Mouse (Mus musculus): Measurements from ENCODE around the gene Rasgrf1.
"Not testable (repeated sequence)": the region's sequence is repeated elsewhere in the genome, so short reads cannot be mapped to it uniquely, and the experiment has no call there.

Rasgrf1 gene

GRCm38 (mm10) chr9:90036313-90036712 lies 126.6 kb downstream of the Rasgrf1 start:
- no peak for DNase-seq (ENCODE audit: low read depth, low spot score)

GRCm38 (mm10) chr9:90038535-90038934 lies 128.8 kb downstream of the Rasgrf1 start:
- DNase-seq (ENCODE audit: low read depth, low spot score) = no peak

- no peak for DNase-seq (ENCODE audit: low read depth, low spot score)
Measured at GRCm38 (mm10) chr9:90040916-90041315, 131.2 kb downstream of the Rasgrf1 start.

DNA sequence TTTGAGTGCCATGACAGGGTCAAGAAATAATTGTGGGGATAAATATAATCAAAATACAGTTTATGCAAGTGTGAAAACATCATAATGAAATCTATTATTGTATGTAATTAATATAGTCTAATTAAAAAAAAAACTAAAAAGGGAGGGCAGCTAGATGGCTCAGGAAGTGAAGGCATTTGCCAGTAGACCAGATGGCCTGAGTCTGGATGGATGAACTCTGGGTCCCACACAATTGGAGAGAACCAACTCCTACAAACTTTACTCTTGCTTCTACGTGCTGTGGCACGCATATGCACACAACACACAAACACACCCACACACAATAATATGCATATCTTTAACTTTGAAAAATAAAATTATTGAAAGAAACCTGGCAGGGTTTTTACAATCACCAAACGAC lies 131.8 kb downstream of the Rasgrf1 start:
- DNase-seq (ENCODE audit: low read depth, low spot score) = no peak

DNA sequence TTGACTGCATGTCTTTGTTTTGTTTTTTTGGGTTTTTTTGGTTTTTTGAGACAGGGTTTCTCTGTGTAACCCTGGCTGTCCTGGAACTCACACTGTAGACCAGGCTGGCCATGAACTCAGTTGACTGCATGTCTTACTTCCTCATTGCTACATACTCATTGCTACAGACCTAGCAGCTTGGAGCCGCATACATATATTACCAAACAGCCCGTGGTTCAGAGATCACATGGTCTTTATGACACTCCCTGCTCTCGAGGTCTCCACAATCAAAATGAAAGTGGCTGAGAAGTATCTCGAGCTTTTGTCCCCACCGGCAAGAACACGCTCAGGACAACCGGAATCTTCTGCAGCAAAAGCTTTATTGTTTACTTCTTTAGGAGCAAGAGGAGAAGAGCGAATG lies 133.2 kb downstream of the Rasgrf1 start:
- DNase-seq (ENCODE audit: low read depth, low spot score) = not testable (repeated sequence)

DNA sequence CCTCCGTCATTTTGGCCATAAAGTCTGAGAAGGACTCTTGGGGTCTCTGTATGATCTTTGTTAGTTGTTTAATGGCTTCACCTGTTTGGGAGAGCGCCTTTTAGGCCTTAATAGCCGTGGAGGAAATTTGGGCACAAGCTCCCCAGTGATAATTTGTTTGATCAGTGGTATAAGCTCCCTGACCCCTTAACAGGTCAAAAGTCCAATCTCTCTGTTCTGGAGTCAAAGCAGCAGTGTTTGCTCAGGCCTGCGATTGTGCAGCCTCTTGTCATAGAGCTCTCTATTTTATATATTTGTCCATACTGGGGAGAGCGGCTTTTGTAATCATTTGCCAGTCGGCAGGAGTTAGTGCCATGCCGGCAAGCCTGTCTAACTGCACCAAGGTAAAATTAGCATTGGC lies 135.5 kb downstream of the Rasgrf1 start:
- no peak for DNase-seq (ENCODE audit: low read depth, low spot score)

DNA sequence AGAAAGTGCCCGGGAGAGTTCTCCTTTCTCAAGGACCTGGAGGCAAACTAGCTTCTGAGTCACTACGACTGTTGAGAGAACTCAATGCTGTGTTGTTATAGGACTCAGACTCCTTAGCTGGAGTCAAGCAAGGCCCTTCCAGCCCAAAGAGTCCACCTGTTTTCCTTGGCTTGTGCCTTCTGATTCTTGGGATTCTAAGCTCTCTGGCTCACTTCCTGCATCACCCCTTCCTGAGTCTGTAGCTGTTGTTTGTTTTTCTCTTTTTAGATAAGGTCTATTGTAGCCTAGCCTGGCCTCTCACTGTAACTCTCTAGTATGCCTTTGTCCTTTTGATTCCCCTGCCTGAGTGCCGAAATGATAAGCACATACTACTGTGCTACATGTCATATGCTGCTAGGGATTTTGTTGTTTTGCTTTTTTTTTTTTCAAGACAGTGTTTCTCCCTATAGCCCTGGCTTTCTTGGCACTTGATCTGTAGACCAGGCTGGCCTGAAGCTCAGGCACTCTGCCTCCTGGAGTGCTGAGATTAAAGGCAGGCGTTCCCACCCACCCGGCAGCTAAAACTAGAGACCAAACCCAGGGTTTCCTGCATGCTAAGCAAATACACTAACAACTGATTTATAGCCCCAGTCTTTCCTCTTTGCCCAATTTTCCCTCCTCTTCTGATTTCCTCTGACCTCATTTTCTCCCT lies 138.4 kb downstream of the Rasgrf1 start:
- no peak for DNase-seq (ENCODE audit: low read depth, low spot score)

DNA sequence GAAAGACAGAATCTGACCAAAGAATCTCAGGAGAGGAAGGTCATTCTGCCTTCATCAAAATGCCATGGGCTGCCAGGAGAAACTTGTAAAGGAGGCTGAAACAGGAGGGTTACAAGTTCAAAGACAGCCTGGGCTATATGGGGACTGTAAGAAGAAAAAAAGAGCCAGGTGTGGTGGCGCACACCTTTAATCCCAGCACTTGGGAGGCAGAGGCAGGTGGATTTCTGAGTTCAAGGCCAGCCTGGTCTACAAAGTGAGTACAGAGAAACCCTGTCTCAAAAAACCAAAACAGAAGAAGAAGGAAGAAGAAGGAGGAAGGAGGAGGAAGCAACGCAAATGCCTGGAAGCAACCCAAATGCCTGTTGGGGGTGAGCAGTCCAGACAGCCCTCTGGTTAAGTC lies 144.1 kb downstream of the Rasgrf1 start, which contains the start of gene Ctsh:
Gene Ctsh (plus strand): TSS at position 301 of the 400 bp plus-strand sequence.
- no peak for DNase-seq (ENCODE audit: low read depth, low spot score)

DNA sequence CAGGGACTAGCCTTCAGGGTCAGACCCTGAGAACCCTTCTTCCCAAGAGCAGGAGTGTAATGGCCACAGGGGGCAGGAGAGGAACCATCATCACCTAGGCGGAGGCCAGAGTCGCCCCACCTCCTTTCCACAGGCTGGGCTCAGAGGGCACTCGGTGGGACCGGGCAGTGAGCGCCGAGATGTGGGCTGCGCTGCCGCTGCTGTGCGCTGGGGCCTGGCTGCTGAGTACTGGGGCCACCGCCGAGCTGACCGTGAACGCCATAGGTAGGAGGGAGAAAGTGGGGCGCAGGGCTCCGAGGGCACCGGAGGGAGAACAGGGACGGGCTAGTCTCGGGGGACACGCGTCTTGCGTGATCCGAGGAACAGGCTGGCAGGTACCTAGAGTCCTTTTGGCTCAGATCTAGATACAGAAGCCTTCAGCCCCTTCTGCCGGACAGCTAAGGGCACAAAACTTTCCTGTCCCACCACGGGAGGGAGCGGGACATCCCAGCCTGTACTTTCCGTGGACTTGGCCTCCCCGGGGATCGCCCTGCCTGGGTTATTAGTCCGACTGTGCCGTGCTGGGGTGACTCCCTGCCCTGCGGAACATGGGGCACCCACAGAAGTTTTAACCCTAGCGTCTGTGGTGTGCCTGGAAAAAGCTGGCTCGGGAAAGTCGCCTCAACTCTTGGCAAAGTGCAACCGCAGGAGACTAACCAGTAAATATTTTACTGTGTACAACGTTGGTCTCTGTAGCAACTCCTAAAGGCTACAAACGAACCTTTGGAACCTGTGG lies 144.8 kb downstream of the Rasgrf1 start:
- DNase-seq (ENCODE audit: low read depth, low spot score) = no peak

GRCm38 (mm10) chr9:90055409-90055808 lies 145.7 kb downstream of the Rasgrf1 start:
- no peak for DNase-seq (ENCODE audit: low read depth, low spot score)

GRCm38 (mm10) chr9:90055911-90056310 lies 146.2 kb downstream of the Rasgrf1 start:
- no peak for DNase-seq (ENCODE audit: low read depth, low spot score)

DNA sequence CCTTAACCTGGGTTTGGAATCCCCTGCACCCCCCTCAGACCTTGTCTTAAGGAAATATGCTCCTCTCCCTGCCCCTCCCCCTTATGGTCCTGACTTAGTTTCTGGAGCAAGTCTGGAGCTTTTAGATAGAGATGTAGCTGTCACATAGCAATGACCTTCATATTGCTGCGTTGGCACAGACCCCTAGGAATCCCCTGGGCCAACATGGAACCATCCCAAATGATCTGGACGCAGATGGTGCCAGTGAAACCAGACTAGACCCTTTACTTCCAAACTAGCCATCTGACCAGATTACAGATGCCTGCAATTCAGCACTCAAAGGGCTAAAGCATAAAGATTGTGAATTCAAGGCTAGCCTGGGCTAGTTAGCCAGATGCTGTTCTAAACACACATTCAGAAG lies 147.0 kb downstream of the Rasgrf1 start:
- no peak for DNase-seq (ENCODE audit: low read depth, low spot score)

- no peak for DNase-seq (ENCODE audit: low read depth, low spot score)
Measured at GRCm38 (mm10) chr9:90059828-90060573, 150.3 kb downstream of the Rasgrf1 start.

DNA sequence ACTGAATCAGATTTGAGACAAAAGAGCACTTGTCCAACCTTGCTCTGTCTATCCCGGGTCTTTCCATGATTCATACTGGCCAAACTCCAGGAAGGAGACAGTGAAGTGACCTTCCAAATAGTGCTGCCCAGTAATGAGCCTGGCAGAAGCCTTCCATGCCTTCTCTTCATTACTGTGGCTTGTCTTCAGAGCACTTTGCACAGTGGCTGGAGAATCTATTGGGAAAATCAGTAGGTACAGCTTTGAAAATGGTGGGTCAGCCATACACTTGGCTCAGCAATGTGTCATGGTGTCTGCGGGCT lies 150.8 kb downstream of the Rasgrf1 start:
- no peak for DNase-seq (ENCODE audit: low read depth, low spot score)

DNA sequence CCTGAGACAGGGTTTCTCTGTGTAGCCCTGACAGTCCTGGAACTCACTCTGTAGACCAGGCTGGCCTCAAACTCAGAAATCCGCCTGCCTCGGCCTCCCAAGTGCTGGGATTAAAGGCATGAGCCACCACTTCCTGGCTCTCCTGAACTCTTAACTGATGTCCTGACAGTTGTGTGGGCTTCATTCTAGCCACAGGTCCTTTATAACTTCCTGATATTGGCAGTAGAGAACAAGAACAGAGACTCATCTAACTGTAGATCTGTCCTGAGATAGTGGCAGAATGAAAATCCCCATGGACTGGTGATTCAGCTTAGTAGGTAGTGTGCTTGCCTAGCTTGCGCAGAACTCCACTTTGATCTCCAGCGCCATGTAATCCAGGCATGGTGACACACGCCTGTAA lies 151.2 kb downstream of the Rasgrf1 start:
- not testable (repeated sequence) for DNase-seq (ENCODE audit: low read depth, low spot score)

GRCm38 (mm10) chr9:90067341-90067740 lies 157.6 kb downstream of the Rasgrf1 start:
- no peak for DNase-seq (ENCODE audit: low read depth, low spot score)

DNA sequence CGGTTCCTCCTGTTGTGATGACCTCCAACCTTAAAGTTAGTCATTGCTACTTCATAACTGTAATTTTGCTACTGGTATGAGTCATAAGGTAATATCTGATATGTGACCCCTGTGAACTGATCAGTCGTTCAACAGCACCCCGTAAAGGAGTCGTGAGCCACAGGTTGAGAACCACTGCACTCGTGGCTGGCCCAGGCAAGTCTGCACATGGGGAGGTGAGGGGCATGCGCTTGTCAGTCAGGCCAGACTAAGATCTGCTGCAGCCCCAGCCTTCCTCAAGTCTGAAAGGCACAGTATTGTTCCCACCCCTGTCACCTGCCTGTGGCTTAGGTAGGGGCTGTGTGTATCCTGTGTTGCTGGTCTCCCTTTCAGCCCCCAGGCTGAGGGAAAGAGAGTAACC lies 159.1 kb downstream of the Rasgrf1 start:
- no peak for DNase-seq (ENCODE audit: low read depth, low spot score)

- DNase-seq (ENCODE audit: low read depth, low spot score) = no peak
Measured at GRCm38 (mm10) chr9:90069485-90069884, 159.8 kb downstream of the Rasgrf1 start.

DNA sequence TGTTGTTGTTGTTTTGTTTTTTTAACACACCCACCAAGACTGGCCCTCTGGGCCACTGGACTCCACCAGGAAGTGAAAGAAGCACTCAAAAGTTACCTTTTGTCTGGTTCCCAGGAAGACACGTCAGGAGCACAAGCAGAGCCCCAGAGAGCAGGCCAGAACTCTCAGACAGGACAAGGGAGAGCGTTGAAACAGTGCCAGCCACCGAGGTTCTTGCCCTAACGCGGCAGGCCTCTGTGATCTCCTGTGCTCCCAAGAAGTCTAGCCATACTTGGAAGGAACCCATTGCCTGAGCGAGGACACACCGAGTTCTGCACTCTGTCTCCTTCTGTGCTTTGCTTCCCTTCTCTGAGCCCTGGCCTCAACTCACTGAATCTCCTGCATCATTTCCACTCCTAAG lies 160.5 kb downstream of the Rasgrf1 start:
- DNase-seq (ENCODE audit: low read depth, low spot score) = no peak

DNA sequence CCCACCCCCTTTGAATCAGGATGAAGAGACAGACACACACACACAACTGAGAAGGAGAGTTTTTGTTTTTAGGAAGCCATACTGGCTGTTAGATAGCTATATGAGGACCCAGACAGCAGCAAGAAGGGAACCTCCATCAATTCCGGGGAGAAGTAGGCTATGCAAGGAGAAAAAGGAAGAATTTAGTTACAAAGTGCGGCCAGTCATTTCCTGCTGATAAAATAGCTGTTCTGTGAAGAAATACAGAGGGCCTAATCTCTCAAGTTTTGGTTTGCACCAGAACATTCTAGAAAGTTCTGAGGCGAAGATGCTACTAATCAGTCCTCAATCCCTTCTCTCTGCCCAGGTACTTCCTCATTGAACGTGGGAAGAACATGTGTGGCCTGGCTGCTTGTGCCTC lies 165.6 kb downstream of the Rasgrf1 start:
- no peak for DNase-seq (ENCODE audit: low read depth, low spot score)

- DNase-seq (ENCODE audit: low read depth, low spot score) = no peak
Measured at GRCm38 (mm10) chr9:90076131-90076530, 166.4 kb downstream of the Rasgrf1 start.
